Mouse (Mus musculus): ENCODE results near the gene Olfr495.

The Olfr495 gene

GRCm38 (mm10) chr7:108392867-108393266 is at the start of gene Olfr495:
TSS of gene Olfr495 (plus strand) at chr7:108393167.
- no peak for DNase-seq (ENCODE audit: low spot score)

- no peak for DNase-seq (ENCODE audit: low spot score)
Observed at GRCm38 (mm10) chr7:108346879-108347278, 46.1 kb upstream of the Olfr495 start, which contains the start of gene Olfr493. TSS of gene Olfr493 (minus strand) at chr7:108346979.

GRCm38 (mm10) chr7:108365035-108365434 is 27.9 kb upstream of the Olfr495 start, which contains the start of gene Olfr494:
TSS of gene Olfr494 (plus strand) at chr7:108365335.
- no peak for DNase-seq (ENCODE audit: low spot score)

GRCm38 (mm10) chr7:108420121-108420520 is 27.2 kb downstream of the Olfr495 start, which contains the start of gene Olfr497:
TSS of gene Olfr497 (plus strand) at chr7:108420421.
- no peak for DNase-seq (ENCODE audit: low spot score)

All from testis, postnatal 14 days (tissue).